Mouse (Mus musculus) neural tube, embryonic 14.5 days (tissue): ENCODE measurements at regions not wholly inside any gene's neighbourhood (a gene's known extent, or its start where the extent isn't known, plus 50 kb on each side); places are given as distances from the start of the nearest gene placed in this dataset.
A peak's percentile ranks its signal among the peaks of the same experiment; 100 is the strongest.

Experiments used
- ATAC-seq: fragments of 200-750 bp; cut with Nextera tagmentation; 2 replicates; pipeline ENCODE4 v1.8.0; 2017; ENCODE audit warnings: low read depth, mild to moderate bottlenecking, moderate TSS enrichment, moderate library complexity
- H3K27ac ChIP-seq: fragments of 300-500 bp; sonication (generic); 2 replicates; pipeline ENCODE4 v1.5.1; 2014; ENCODE audit warnings: low read depth, mild to moderate bottlenecking, control low read depth, low read length, moderate library complexity, mixed read lengths
- H3K27me3 ChIP-seq: fragments of 300-500 bp; sonication (generic); 2 replicates; pipeline ENCODE4 v1.6.1; 2014; ENCODE audit warnings: low read length; ENCODE audit not compliant: control insufficient read depth, insufficient read depth
- H3K36me3 ChIP-seq: fragments of 300-500 bp; sonication (generic); 2 replicates; pipeline ENCODE4 v1.6.1; 2014; ENCODE audit warnings: low read length, mixed read lengths; ENCODE audit not compliant: control insufficient read depth, insufficient read depth
- H3K4me1 ChIP-seq: fragments of 300-500 bp; sonication (generic); 2 replicates; pipeline ENCODE4 v1.6.1; 2014; ENCODE audit warnings: low read length; ENCODE audit not compliant: control insufficient read depth, insufficient read depth
- H3K4me2 ChIP-seq: fragments of 300-500 bp; sonication (generic); 2 replicates; pipeline ENCODE4 v1.6.1; 2014; ENCODE audit warnings: mild to moderate bottlenecking, low read depth, low read length, control low read depth
- H3K4me3 ChIP-seq: fragments of 300-500 bp; sonication (generic); 2 replicates; pipeline ENCODE4 v1.5.1; 2014; ENCODE audit warnings: low read depth, low read length, control low read depth, mixed read lengths
- H3K9ac ChIP-seq: fragments of 300-500 bp; sonication (generic); replicated peaks from 2 replicates; pipeline ENCODE4 v1.6.1; 2014; ENCODE audit warnings: low read depth, mild to moderate bottlenecking, control low read depth, low read length, mixed read lengths
- H3K9me3 ChIP-seq: fragments of 300-500 bp; sonication (generic); 2 replicates; pipeline ENCODE4 v1.6.1; 2016; ENCODE audit warnings: low read length; ENCODE audit not compliant: control insufficient read depth
- WGBS: fragments of 180-500 bp; shearing (Covaris S2); extraction: QIAGEN DNeasy Blood & Tissue Kit; methylation state at CpG from one replicate; pipeline ENCODE4 v1.1.7; 2014; 5-methylcytosine and 5-hydroxymethylcytosine counted together

DNA sequence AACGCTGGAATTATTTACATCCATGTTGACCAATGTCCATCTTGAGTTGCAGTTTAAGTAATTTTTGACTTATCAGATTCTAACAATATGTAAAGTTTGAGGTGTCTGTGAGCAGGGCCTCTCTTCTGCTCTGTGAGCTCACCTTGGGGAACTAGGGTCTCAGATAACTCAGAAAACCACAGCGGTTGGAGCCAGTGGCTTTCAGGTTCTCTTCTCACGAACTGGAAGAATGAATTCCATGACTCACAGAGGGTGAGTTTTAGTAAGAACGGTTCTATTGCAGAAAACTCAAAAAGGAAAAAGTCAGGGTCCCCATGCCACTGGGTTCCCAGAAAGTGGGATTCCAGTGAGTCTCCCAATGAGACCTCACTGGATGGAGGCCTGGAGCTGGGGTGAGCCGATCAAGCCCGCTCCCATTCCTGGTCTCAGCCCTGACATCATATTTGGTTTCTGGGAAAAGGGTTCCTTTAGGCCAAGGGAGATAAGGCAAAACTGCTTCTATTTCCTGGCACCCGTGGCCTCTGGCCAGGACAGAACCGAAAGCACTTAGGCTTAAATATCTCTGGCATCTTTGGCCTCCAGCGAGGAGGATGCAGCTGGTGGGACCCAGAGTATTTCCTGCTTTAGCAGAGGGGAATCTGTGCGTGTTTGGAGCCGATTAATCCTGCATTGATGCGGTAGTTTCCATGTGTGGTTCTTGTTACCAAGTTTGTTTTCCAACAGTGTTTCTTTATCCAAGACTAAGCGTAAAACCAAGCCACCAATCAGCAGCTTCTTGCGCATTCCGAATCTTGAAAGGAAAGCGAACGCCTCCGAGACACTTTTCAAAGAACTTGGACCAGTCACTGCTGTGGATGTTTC, 62.4 kb upstream of the Osbpl8 start:
- no peak overlapping the region for H3K9ac ChIP-seq
- H3K27ac ChIP-seq: no peak overlapping the region
- no peaks in the 10 kb centered on the region for H3K27me3 ChIP-seq
- 85% methylated on average over 18 of the region's 18 CpGs for WGBS
- H3K4me1 ChIP-seq: peaks cover 6% of the 10 kb centered on the region; the same call in 1 of the 2 replicates
- no peaks in the 10 kb centered on the region for H3K36me3 ChIP-seq
- ATAC-seq: no peak
- no peak overlapping the region for H3K4me2 ChIP-seq
- H3K4me3 ChIP-seq: no peak overlapping the region
- H3K9me3 ChIP-seq: no peaks in the 10 kb centered on the region

GRCm38 (mm10) chr10:111099812-111100464, 64.6 kb upstream of the Osbpl8 start:
- H3K9ac ChIP-seq: no peak overlapping the region
- no peaks in the 10 kb centered on the region for H3K9me3 ChIP-seq
- peaks cover 6% of the 10 kb centered on the region; the same call in 1 of the 2 replicates for H3K4me1 ChIP-seq
- no peaks in the 10 kb centered on the region for H3K36me3 ChIP-seq
- H3K4me3 ChIP-seq: no peak overlapping the region
- H3K27me3 ChIP-seq: no peaks in the 10 kb centered on the region
- ATAC-seq: peak; percentile 56
- H3K27ac ChIP-seq: peak overlapping the region; percentile 52; the same call in 1 of the 2 replicates
- H3K4me2 ChIP-seq: no peak overlapping the region
- WGBS: 42% methylated on average over 7 of the region's 7 CpGs

DNA sequence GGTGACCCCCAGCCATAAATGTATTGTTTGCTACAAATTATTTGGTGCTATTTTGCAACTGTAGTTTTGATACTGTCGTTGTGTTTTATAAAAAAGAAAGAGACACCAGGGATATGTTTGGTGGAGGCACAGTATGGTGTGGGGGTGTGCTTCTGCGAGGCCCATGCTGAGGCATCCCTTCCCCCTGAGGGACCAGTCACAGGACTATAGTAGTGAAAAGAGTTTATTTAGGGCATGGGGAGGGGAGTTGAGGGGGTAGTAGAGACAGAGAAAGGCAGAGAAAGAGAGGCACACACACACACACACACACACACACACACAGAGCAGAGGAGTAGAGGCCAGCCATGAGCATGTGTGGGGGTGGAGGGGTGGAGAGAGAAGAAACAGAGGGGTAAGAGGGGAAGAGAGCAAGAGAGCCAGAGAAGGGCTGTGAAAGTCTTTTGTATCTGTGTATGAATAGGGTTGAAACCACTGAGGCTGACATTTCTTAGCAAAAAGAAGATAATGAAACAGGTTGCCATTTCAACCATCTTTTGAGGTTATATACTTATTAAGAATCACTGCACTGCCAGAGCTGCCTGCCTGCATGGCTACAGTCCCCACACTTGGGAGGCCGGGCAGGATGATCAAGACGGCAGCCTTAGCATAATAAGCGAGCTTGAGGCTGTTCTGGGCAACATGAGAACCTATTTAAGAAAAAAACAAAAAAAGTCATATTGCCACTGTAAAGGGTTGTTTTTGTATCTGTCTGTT, 65.3 kb upstream of the Osbpl8 start:
- Histone ChIP-seq H3K9ac (no peak overlapping the region), H3K9me3 (no peaks in the 10 kb centered on the region), H3K27me3 (no peaks in the 10 kb centered on the region), H3K4me3 (no peak overlapping the region), H3K4me2 (no peak overlapping the region), H3K27ac (no peak overlapping the region), H3K36me3 (no peaks in the 10 kb centered on the region), H3K4me1 (peaks cover 6% of the 10 kb centered on the region; the same call in 1 of the 2 replicates)
- 58% methylated on average over 5 of the region's 5 CpGs for WGBS
- peak; percentile 35; the same call in 1 of the 2 replicates for ATAC-seq

DNA sequence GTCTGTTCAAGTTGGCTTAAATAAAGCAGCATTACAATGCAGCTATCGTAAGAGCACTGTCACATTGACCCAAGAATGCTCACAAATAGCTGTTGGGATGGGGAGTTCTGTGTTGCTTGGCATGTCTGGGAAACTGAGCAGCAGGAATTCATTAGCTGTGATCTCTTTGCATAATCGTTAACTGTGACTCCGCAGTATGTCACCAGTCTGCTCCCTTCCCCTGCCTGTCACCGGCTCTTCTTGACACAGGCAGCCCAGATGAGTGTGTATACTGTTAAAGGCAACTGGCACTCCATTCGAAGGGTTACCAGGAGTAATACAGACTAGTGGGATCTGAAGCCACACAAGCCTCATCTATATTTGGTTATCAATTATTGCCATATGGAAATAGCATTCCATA, 67.3 kb upstream of the Osbpl8 start:
- H3K4me1 ChIP-seq: peaks cover 6% of the 10 kb centered on the region; the same call in 1 of the 2 replicates
- no peak overlapping the region for H3K4me2 ChIP-seq
- no peaks in the 10 kb centered on the region for H3K36me3 ChIP-seq
- H3K27me3 ChIP-seq: no peaks in the 10 kb centered on the region
- no peak overlapping the region for H3K4me3 ChIP-seq
- no peak overlapping the region for H3K9ac ChIP-seq
- H3K9me3 ChIP-seq: no peaks in the 10 kb centered on the region
- peak; percentile 15; the same call in 1 of the 2 replicates for ATAC-seq
- H3K27ac ChIP-seq: no peak overlapping the region
- WGBS: 42% methylated on average over 5 of the region's 5 CpGs

- H3K9me3 ChIP-seq: no peaks in the 10 kb centered on the region
- H3K36me3 ChIP-seq: no peaks in the 10 kb centered on the region
- no peak overlapping the region for H3K4me2 ChIP-seq
- H3K27ac ChIP-seq: no peak overlapping the region
- peaks cover 6% of the 10 kb centered on the region; the same call in 1 of the 2 replicates for H3K4me1 ChIP-seq
- ATAC-seq: no peak
- WGBS: 91% methylated on average over 6 of the region's 6 CpGs
- no peaks in the 10 kb centered on the region for H3K27me3 ChIP-seq
- no peak overlapping the region for H3K9ac ChIP-seq
- no peak overlapping the region for H3K4me3 ChIP-seq
Observed at GRCm38 (mm10) chr10:111096811-111097210, 67.7 kb upstream of the Osbpl8 start.

- H3K36me3 ChIP-seq: no peaks in the 10 kb centered on the region
- WGBS: 59% methylated on average over 9 of the region's 9 CpGs
- ATAC-seq: no peak
Observed at GRCm38 (mm10) chr10:111094405-111094804, 70.1 kb upstream of the Osbpl8 start.

DNA sequence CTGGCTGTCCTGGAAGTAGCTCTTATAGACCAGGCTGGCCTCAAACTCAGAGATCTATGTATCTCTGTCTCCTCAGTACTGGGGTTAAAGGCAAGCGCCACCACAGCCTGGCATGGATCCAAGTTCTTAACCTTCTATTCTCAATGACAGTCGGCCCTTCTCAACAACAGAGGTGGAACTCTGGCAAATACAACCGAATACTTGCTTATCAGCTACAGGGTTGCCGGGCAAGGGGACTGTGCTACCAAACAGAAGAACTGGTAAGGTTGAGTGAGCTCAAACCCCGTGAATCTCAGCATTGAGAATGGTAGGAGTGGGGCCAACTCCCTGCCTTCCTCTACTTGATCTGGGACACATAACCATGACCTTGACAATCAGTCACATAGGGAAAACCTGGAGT, 75.2 kb upstream of the Osbpl8 start:
- peak; percentile 34; the same call in 1 of the 2 replicates for ATAC-seq
- no peak overlapping the region for H3K4me3 ChIP-seq

More at GRCm38 (mm10) chr10:111094405-111094804, 70.1 kb upstream of the Osbpl8 start:
- Histone ChIP-seq H3K27ac (no peak overlapping the region), H3K9ac (no peak overlapping the region), H3K9me3 (no peaks in the 10 kb centered on the region), H3K4me2 (no peak overlapping the region), H3K27me3 (no peaks in the 10 kb centered on the region), H3K4me3 (no peak overlapping the region), H3K4me1 (0 out of 2 replicates have a peak, but pooled peaks cover 1% of the 10 kb centered on the region)

GRCm38 (mm10) chr10:111085561-111085960, 75.6 kb upstream of the Zdhhc17 start:
- H3K9ac ChIP-seq: no peak overlapping the region
- no peaks in the 10 kb centered on the region for H3K4me1 ChIP-seq
- no peak overlapping the region for H3K27ac ChIP-seq
- H3K9me3 ChIP-seq: no peaks in the 10 kb centered on the region
- no peaks in the 10 kb centered on the region for H3K36me3 ChIP-seq
- 83% methylated on average over 8 of the region's 8 CpGs for WGBS
- H3K4me3 ChIP-seq: no peak overlapping the region
- no peaks in the 10 kb centered on the region for H3K27me3 ChIP-seq
- H3K4me2 ChIP-seq: no peak overlapping the region
- ATAC-seq: no peak

More for the DNA sequence above, 75.2 kb upstream of the Osbpl8 start:
- Histone ChIP-seq H3K36me3 (no peaks in the 10 kb centered on the region), H3K9ac (no peak overlapping the region), H3K9me3 (no peaks in the 10 kb centered on the region), H3K4me1 (no peaks in the 10 kb centered on the region), H3K27me3 (no peaks in the 10 kb centered on the region), H3K4me2 (no peak overlapping the region), H3K27ac (no peak overlapping the region)
- 69% methylated on average over 5 of the region's 5 CpGs for WGBS
